ENCODE assay signal across 8 mouse cellular contexts in genomic region chr2:14048381-14048780, GRCm38 (mm10). TPM values are rescaled to one million over a fixed set of nuclear protein-coding genes. Genes with fewer than 3 reads are reported as not detected.
DNase-seq lines count a peak whose midpoint lies in the region; ATAC-seq and TF ChIP-seq lines count a peak whose summit lies in the region.

No protein-coding gene starts in this region.

- H3K27ac ChIP-seq in forebrain, postnatal 0 days (ENCODE audit: low read depth, low read length), result no peak overlapping the region
- no peak overlapping the region for H3K27ac ChIP-seq in hindbrain, embryonic 15.5 days (replicated peaks)

- no peaks in the 10 kb centered on the region for H3K27me3 ChIP-seq in forebrain, postnatal 0 days (ENCODE audit: insufficient read depth, low read length)
- no peaks in the 10 kb centered on the region for H3K27me3 ChIP-seq in hindbrain, embryonic 15.5 days

- no peaks in the 10 kb centered on the region for H3K9me3 ChIP-seq in forebrain, postnatal 0 days (ENCODE audit: low read length)
- H3K9me3 ChIP-seq in hindbrain, embryonic 15.5 days, result no peaks in the 10 kb centered on the region

- no peak overlapping the region for H3K4me3 ChIP-seq in forebrain, postnatal 0 days (ENCODE audit: low read depth, low read length)
- H3K4me3 ChIP-seq in hindbrain, embryonic 15.5 days, result no peak overlapping the region

- peak; percentile 94 for ATAC-seq in forebrain, postnatal 0 days
- 0 out of 2 replicates have a peak, but pooled peaks have one; percentile 62 for ATAC-seq in hindbrain, embryonic 15.5 days (ENCODE audit: low FRiP score, low read depth)

- no peaks in the 10 kb centered on the region for H3K4me1 ChIP-seq in forebrain, postnatal 0 days (ENCODE audit: insufficient read depth)
- peaks cover 3% of the 10 kb centered on the region for H3K4me1 ChIP-seq in hindbrain, embryonic 15.5 days (replicated peaks)

- H3K36me3 ChIP-seq in forebrain, postnatal 0 days (ENCODE audit: insufficient read depth), result no peaks in the 10 kb centered on the region
- H3K36me3 ChIP-seq in hindbrain, embryonic 15.5 days, result no peaks in the 10 kb centered on the region

- DNase-seq in heart, adult 8-10 months (ENCODE audit: low spot score), result peak; percentile 54
- DNase-seq in heart, adult 11 months, result no peak
- DNase-seq in cerebellum, adult 8-10 months, result peak; percentile 75
- DNase-seq in forebrain, postnatal 0 days, result peak; percentile 85
- DNase-seq in layer of hippocampus, postnatal 10 days (ENCODE audit: low spot score in 2 of 2), result peak; percentile 54 to 76
- DNase-seq in lung, postnatal 14 days, result peak; percentile 74
- DNase-seq in retina, postnatal 1 day, result peak; percentile 84

- no peak overlapping the region for H3K9ac ChIP-seq in forebrain, postnatal 0 days
- H3K9ac ChIP-seq in hindbrain, embryonic 15.5 days, result no peak overlapping the region

- H3K4me2 ChIP-seq in forebrain, postnatal 0 days (ENCODE audit: low read depth), result no peak overlapping the region
- H3K4me2 ChIP-seq in hindbrain, embryonic 15.5 days, result no peak overlapping the region

- TF ChIP-seq CTCF in forebrain, postnatal 0 days (IDR thresholded peaks at IDR 0.05; ENCODE audit: low read depth), result peak; percentile 85

RNA-seq across cellular contexts. Expression of gene Hacd1, which starts 7.6 kb away (rescaled TPM):
- 10 to 100 TPM; 41.9 to 56.1 (median 50.6) TPM for total RNA-seq in heart, adult 8-10 months (2022)
- total RNA-seq in forebrain, postnatal 0 days (2014; rRNA removed), result 60.3 and 67.5 TPM in 2 replicates
- 82.2 and 90.4 TPM in 2 replicates for polyA plus RNA-seq in forebrain, postnatal 0 days (2015; fragmentation: Nextera tagmentation; extraction: Ambion mirVana)
- 79.0 and 86.4 TPM in 2 replicates for polyA plus RNA-seq in hindbrain, embryonic 15.5 days (2015; fragmentation: Nextera tagmentation; extraction: Ambion mirVana)
- 10 to 100 TPM; 33.2 to 36.2 TPM for total RNA-seq in layer of hippocampus, postnatal 10 days (2021)

RNA-seq across cellular contexts. Expression of gene Stam, which starts 25.5 kb away (rescaled TPM):
- total RNA-seq in heart, adult 8-10 months (2022), result 10 to 100 TPM; 22.9 to 26.7 (median 23.8) TPM
- total RNA-seq in forebrain, postnatal 0 days (2014; rRNA removed), result 88.1 and 99.9 TPM in 2 replicates
- 74.6 and 100 TPM in 2 replicates for polyA plus RNA-seq in forebrain, postnatal 0 days (2015; fragmentation: Nextera tagmentation; extraction: Ambion mirVana)
- polyA plus RNA-seq in hindbrain, embryonic 15.5 days (2015; fragmentation: Nextera tagmentation; extraction: Ambion mirVana), result 125 and 129 TPM in 2 replicates
- total RNA-seq in layer of hippocampus, postnatal 10 days (2021), result 100 to 1,000 TPM; 108 to 110 TPM
